Mouse (Mus musculus): Measurements from ENCODE around the gene Gm10570.
A peak's percentile ranks its signal among the peaks of the same experiment; 100 is the strongest.

Gm10570 gene

GRCm38 (mm10) chr4:130304746-130305145 lies 3.7 kb downstream of the Gm10570 start:
- no peak for DNase-seq (ENCODE audit: low spot score)

DNA sequence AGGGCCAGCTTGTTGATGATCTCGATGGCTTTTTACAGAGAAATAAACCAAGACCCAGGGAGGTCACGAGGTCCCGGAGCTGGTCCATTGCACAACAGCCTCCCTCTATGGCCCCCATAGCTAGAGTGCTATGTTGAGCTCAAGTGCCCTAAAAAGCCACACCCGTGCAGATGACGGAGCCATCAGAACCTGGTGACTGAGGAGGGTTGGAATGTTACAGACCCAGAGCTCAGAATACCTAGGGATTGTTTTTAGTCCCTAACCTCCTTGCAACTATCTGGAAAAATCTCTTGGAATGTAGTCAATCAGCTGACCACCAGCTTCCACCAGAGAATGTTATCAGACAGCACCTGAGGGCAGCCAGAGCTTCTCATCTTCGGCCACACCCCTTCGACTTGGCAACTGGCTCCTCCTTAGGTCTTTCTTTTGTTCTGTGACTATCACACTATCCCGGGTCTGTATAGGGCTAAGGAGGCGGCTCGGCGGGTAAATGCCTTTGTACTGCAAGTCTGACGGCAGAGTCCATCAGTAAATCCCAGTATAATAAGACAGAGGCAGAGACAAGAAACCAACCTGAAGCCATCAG lies 6.1 kb downstream of the Gm10570 start:
- no peak for DNase-seq (ENCODE audit: low spot score)

DNA sequence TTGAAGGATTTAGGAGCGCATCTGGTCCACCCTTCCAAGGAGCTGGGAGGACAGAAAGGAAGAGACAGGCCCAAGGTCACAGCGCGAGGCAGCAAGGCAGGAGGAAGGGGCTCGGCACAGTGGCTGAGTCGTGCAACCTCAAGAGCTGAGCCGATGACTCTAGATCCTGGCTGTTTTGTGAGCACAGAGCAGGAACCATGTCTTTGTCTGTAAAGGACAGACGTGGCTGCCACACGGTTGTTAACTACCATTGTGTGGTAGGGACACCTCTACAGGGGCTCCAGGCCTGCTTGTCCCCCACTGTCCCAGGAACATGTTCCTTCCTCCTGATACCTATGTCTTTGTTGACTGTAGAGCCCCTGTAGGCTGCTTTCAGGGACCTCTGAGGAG lies 8.8 kb downstream of the Gm10570 start:
- DNase-seq (ENCODE audit: low spot score) = no peak

DNA sequence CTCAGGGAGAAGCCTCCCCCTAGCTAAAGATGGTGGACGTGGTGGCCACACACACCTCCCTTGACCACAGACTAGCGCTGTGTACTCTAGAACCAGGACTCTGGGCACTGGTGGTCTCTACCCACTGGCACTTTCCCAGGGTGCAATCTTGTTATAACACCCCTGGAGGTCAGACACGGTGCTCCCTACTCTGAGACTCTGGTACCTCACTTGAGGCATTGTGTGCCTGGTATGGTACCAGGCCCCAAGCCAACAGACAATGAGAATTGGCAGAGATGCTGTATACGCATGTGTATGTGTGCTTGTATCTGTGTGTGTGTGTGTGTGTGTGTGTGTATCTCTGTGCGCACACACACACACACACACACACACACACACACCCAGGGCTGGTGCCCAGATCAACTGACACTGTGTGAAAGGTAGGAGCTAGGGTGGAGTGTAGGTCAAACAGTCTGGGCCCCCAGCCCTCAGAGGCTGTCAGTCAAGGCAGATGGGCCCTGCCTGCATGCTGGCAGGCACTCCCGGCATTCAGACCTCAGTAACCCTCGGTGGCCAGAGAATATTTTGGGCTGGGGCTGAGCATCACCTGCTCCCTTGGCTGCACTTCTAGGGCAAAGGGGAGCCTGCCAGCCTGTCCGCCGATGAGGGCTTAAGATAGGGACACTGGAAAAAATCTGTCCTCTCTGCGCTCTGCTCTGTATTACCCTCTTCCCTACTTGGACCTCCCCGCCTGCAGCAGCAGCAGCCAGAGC lies 9.4 kb downstream of the Gm10570 start:
- DNase-seq (ENCODE audit: low spot score) = no peak

DNA sequence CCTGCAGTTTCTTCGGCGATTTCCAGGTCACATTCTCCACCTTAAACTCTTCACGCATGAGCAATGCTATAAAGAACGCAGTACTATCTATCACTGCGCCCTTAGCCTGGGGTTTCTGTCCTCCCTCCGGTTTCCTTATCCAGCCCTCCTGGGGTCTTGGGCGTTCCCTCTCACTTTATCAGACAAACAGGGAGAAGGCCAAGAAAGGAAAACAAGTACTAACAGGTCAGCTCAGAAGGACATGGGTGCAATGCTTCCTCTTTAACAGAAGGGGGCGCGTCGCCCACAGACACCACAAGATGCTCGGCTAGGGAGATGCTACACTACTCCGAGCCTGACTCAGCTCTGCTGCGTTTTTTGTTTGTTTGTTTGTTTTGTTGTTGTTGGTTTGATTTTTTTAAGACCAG lies 11.3 kb downstream of the Gm10570 start:
- DNase-seq (ENCODE audit: low spot score) = peak; percentile 81

DNA sequence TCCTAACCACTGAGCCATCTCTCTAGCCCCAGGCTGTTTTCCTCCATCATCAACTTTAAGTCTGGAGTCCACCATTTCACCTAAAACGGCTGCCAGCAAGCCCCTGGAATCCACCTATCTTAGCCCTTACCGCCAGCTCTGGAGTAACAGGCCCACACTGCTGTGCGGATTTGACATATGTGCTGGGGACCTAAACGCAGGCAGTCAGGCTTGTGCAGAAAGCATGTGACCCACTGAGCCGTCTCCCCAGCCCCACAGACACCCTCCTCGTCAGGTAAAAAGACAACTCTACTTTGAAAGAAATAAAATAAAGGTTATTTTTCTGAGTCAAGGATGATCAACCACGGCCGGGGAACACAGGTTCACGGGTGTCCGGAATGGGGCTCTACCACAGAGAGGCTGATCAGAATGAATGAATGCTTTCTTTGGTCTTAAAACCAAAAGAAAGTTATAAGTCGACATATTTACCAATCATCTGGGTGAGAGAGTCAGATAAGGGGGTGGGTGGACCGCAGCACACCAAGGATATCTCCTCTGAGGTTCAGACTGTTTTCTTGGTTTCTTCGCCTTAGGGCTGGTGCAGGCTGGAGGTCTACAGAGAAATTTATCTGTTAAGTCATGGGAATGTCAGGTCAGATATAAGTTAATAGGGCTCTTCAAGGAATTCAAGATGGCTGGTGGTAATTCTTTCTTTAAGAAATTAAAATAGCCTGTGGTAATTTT lies 12.1 kb downstream of the Gm10570 start:
- no peak for DNase-seq (ENCODE audit: low spot score)

DNA sequence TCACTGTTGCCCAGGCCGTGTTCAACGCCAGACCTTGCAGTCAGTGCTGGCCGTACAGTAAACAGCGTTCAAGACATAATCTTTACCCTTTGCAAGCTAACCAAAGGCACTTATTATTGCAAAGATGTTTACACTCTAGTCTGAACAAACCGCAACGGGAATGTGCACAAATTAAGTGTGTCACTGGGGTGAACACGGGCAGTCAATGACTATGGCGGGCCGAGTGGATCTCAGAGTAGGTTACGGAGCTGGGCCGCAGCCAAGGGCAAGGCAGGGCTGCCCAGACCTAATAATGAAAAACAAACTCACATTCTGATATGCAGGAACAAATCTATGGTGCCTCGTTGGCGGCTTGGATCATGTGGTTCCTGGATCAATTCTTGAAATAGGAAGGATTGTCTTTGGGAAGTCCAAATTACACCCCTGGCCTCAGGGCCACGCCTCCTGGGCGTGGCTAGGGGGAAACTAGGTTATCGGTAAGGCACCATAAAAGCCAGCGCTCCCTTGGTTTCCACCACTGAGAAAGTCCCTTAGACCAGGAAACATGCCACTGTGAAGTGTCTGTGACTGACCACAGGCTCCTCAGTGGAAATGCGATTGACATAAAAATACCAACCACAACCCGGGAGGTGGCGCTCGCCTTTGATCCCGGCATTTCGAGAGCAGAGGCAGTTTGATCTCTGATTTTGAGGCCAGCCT lies 13.3 kb downstream of the Gm10570 start:
- peak; percentile 35 for DNase-seq (ENCODE audit: low spot score)

- no peak for DNase-seq (ENCODE audit: low spot score)
Measured at GRCm38 (mm10) chr4:130294513-130294912, 14.0 kb downstream of the Gm10570 start.

DNA sequence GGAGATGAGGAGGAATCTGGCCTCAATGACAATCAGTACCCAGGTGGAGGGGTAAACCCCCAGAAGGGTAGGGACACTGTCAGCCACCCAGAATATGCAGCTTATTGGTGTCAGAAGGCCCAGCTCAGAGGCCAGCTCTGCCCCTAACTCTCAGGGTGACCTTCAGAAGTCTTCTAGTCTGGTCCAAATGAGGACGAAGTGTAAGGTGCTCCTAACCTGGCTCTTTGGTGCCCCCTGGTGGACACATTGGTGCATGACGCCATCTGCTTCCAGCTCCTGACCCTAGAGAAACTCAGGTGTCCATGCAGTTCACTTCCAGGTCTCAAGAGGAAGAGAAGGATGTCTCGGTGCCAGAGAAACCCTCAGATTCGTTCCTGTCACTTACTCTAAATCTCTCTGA lies 16.2 kb downstream of the Gm10570 start:
- peak; percentile 93 for DNase-seq (ENCODE audit: low spot score)

DNA sequence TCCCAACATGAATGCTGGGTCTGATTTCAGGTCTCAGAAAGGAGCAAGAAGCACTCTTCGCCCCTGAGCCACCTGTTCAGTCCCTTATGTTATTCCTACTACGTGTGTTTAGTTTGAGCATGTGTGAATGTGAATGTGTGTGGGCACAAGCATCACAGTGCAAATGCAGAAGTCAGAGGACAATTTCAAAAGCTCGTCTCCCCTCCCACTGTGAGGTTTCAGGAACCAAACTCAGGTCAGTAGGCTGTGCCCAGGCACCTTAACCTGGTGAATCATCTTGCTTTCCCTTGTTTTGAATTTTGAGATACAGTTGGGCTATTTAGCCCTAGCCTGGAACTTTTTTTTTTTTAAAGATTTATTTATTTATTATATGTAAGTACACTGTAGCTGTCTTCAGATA lies 18.6 kb downstream of the Gm10570 start:
- DNase-seq (ENCODE audit: low spot score) = no peak

DNA sequence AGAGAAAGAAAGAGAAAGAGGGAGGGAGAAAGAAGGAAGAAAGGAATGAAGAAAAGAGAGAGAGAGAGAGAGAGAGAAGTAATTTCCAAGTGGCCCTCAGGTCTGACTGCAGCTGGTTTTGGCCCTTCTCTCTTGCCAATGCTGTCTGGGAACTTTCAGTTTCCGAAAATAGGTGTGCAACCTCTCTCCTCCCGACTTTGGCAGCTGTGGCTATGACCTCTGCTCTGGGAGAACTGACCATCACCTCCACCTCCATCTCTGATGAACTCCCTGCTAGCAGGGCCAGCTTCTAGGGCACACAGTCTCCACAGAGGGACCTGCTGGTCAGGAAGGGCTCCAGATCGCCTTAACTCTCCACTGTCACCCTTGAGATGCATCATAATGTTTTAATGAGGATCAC lies 21.9 kb downstream of the Gm10570 start:
- no peak for DNase-seq (ENCODE audit: low spot score)

DNA sequence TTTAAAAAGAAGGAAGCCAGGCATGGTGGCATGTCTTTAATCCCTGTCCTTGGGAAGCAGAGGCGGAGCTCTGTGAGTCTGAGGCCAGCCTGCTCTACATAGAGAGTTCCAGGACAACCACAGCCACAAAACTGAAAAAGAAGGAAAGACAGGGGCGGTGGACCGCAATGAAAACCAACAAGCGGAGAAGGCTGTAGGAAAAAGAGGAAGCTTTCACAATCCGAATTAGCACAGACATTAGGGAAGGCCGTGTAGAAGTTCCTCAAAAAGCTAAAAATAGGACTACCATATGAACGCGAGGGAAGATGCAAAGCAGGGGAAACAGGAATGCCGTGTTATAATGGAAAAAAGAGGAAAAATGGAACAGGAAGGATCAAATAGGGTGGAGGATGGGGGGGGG lies 24.6 kb downstream of the Gm10570 start:
- no peak for DNase-seq (ENCODE audit: low spot score)

- no peak for DNase-seq (ENCODE audit: low spot score)
Measured at GRCm38 (mm10) chr4:130282856-130283255, 25.6 kb downstream of the Gm10570 start.

- no peak for DNase-seq (ENCODE audit: low spot score)
Measured at GRCm38 (mm10) chr4:130279105-130279504, 29.4 kb downstream of the Gm10570 start, which contains the start of gene Serinc2. Serinc2 (minus strand) TSS chr4:130279205.

DNA sequence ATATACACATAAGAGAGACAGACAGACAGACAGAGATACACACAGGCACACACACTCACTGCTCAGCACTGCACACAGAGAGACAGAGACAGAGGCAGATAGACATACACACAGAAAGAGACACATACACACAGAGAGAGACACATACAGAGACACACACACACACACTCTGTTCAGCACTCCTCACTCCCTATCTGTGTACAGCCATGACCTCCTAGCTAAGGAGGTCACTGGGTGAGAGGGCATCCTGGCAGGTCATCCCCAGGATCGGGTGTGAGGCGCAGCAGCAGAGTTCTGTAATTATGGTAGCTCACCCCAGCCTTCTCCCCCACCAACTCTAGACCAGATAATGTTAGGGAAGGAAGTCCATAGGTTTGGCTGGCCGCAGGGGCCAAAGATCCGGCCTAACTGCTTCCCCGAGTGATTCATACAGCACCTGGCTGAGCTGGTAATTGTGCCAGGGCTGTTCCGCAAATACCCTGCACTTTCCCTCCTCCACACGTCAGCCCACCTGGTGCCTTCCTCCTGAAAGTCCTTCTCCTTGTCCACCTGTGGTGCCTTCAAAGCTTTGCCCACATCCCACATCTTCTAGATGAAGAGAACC lies 31.8 kb downstream of the Gm10570 start:
- no peak for DNase-seq (ENCODE audit: low spot score)

DNA sequence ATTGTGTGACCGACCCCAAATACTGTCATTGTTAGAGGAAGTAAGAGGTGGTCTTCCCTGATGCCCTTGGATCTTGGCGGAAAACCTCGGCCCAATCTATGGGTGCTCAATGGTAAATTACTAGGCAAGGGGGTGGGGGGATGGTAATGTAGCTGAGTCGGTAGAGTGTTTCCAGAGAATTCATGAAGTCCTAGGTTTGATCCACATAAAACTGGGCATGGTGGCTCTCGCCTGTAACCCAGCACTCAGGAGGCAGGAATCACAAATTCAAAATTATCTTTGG lies 32.7 kb downstream of the Gm10570 start:
- DNase-seq (ENCODE audit: low spot score) = no peak

DNA sequence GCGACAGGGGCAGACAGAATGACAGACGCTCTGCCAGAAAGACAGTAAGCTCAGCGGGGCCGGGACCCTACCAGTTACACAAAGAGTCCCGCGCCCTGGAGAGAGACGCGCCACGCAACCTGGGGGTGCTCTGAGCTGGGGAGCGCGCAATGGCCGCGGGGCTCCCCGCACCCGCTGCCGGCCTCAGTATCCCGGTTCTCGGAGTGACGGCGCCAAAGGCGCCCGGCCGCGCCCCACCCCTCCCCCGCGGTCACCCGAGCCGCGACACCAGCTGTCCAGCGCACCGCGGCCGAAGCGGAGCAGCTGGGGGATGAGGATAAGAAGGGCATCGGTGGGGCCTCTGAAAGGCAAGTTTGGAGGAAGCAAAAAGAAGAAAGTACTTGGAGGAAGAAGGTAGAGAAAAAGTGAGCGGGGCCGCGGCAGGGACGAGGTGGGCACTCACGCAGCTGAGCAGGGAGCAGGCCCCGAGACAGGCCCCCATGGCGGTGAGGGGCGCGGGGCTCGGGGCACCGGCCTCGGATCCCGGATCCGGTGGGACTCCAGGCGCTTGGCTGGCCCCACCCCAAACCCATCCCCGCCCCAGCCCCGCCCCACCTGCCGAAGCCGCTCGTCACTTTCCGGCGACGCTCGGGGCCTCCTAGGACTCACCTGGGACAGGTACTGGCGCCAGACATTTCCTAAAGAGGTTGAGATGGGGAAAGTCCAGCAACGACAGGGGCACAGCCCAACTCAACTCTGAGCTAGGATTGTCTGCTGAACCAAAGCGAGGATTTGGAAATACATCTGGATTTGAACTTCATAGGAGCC lies 33.3 kb downstream of the Gm10570 start:
- DNase-seq (ENCODE audit: low spot score) = peak; percentile 64

DNA sequence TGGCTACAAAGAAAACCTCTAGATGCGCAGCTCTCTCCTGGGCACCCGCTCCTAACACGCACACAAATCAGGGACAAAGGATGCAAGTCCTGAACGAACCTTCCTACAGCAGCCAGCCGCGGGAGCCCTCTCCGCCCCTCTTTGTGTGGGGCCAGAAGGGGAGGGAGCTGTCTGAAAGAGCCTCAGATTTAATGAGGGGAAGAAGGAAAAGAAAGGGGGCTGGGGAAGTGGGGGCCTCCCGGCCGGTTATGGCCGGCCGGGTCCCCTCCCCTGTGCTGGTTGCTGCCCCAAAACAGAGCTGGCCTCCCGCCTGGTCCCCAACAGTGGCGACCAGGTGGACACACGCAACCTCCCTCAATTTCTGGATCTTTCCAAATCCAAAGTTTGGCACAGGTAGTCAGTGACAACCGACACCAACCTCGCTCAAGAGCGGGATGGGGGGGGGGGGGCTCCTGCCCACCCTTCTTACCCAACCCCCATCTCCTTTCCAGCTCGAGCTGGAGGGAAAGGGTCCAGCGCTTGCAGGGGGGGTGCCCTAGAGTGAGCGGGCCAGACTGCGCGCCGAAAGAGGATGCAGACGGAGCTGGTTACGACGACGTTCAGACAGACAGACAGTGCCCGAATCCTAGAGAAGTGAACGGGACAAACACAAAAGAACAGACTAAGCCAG lies 34.0 kb downstream of the Gm10570 start:
- peak; percentile 72 for DNase-seq (ENCODE audit: low spot score)

DNA sequence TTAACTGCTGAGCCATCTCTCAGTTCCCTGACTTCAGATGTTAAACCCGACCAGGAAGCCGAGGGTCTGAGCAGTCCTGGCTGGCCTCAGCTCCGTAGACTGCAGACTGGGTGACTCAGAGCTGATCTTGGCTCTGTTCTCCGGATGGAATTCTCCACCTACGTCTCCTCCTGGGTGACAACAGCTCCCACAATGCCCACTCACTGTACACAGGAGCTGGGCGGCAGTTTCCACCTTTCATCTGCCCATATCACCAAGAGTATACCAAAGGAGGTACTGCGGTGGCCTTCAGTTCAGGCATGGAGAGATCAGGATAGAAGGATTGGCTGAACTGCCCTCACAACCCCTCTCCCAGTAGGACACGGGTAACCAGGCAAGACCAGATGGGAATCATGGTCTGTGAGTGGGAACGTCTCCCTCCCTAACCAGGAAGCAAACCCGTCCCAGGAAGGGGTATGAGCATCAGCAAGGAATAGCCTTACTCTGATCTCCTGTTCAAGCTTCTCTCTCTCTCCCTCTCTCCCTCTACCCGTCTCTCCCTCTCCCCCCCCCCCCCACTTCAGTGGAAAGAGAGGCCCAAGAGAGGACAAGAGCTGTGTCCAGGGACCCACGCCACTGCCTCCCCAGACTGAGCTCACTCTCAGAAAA lies 34.7 kb downstream of the Gm10570 start:
- peak; percentile 49 for DNase-seq (ENCODE audit: low spot score)

DNA sequence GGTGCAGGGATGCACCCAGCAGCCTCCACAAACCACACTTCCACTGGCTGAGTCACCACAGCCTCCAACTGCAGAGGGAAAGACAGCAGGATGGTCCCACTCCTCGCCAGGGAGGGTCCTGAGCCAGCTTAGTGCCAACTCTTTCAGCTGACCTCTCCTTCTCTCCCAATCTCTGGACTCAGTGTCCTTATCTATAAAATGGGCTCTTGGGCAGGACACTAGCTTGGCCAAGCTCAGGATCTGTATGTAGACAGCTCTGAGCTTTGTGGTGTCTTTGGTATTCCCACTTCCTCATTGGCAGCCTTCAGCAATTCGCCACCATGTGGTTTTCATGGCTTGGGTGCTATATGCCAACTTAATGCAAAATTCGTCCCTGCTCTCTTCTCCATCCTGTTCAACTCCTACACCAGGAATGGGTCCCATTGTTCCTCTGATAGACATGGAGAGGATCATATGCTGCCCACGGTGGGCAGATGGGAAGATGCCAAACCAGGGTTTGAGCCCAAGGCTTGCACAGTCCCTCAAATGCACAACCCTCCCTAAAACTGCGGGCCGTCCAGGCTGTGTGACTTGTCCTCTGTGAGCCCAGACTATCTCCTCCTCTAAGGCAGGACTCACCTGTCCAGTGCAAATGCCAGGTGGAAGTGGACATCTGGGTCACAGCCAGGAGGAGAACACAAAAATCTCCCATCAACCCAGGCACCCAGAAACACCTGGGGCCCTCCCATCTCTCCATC lies 37.7 kb downstream of the Gm10570 start:
- no peak for DNase-seq (ENCODE audit: low spot score)

All from retina, embryonic 14.5 days (tissue).